12 mouse cellular contexts compared by ENCODE assay signal in genomic region chr5:67842306-67842705, GRCm38 (mm10). TPM values are rescaled to one million over a fixed set of nuclear protein-coding genes. Genes with fewer than 3 reads are reported as not detected.
DNase-seq lines count a peak whose midpoint lies in the region; ATAC-seq lines count a peak whose summit lies in the region.
"Had no signal": no experiment of that assay in that cellular context is flagged by ENCODE, and none has a peak within 500 bp of the region (broad histone marks: within the 10 kb centered on the region; RNA-seq: fewer than 3 reads in every experiment).

No protein-coding gene starts in this region.

- no peak overlapping the region for H3K4me3 ChIP-seq in heart, embryonic 10.5 days
- H3K4me3 ChIP-seq in hindbrain, embryonic 14.5 days (replicated peaks; ENCODE audit: low read length) = no peak overlapping the region
- H3K4me3 ChIP-seq in neural tube, embryonic 13.5 days = no peak overlapping the region
- H3K4me3 ChIP-seq: erythroblast, embryonic 14.5 days; heart, embryonic 15.5 days had no signal

- peak; percentile 64 for DNase-seq in heart, embryonic 10.5 days (ENCODE audit: low spot score)
- DNase-seq in heart, postnatal 14 days = no peak
- peak; percentile 84 for DNase-seq in brain, adult 2 months (ENCODE audit: low read depth, low spot score)
- DNase-seq in hindbrain, embryonic 14.5 days (ENCODE audit: low spot score) = peak; percentile 42
- no peak for DNase-seq in yolk sac, embryonic 10.5 days (ENCODE audit: low spot score)
- no peak for DNase-seq in cerebellum, postnatal 25 days
- DNase-seq in spleen, adult 12 weeks (ENCODE audit: low spot score) = no peak
- DNase-seq: right cerebral cortex, postnatal 14 days had no signal

- no peak overlapping the region for H3K9ac ChIP-seq in hindbrain, embryonic 14.5 days
- H3K9ac ChIP-seq in neural tube, embryonic 13.5 days = no peak overlapping the region
- H3K9ac ChIP-seq: heart, embryonic 15.5 days had no signal

- no peaks in the 10 kb centered on the region for H3K36me3 ChIP-seq in heart, embryonic 10.5 days
- H3K36me3 ChIP-seq in hindbrain, embryonic 14.5 days (replicated peaks; ENCODE audit: control insufficient read depth, insufficient read depth) = no peaks in the 10 kb centered on the region
- 0 out of 2 replicates have a peak, but pooled peaks cover under 1% of the 10 kb centered on the region for H3K36me3 ChIP-seq in neural tube, embryonic 13.5 days
- H3K36me3 ChIP-seq: heart, embryonic 15.5 days had no signal

- H3K27me3 ChIP-seq in heart, embryonic 10.5 days (ENCODE audit: insufficient read depth, poor library complexity, severe bottlenecking) = no peaks in the 10 kb centered on the region
- H3K27me3 ChIP-seq in hindbrain, embryonic 14.5 days (ENCODE audit: control insufficient read depth, insufficient read depth, low read length) = no peaks in the 10 kb centered on the region
- no peaks in the 10 kb centered on the region for H3K27me3 ChIP-seq in neural tube, embryonic 13.5 days
- H3K27me3 ChIP-seq: CH12.LX; heart, embryonic 15.5 days had no signal

- ATAC-seq in hindbrain, embryonic 14.5 days (ENCODE audit: low FRiP score) = peak; percentile 18; the same call in 1 of the 2 replicates
- ATAC-seq in neural tube, embryonic 13.5 days (ENCODE audit: low read depth) = peak; percentile 24; the same call in 1 of the 2 replicates

- peak overlapping the region; percentile 34 for H3K4me2 ChIP-seq in hindbrain, embryonic 14.5 days (replicated peaks)
- peak overlapping the region; percentile 37 for H3K4me2 ChIP-seq in neural tube, embryonic 13.5 days
- H3K4me2 ChIP-seq: heart, embryonic 15.5 days had no signal

- peaks cover 27% of the 10 kb centered on the region for H3K4me1 ChIP-seq in heart, embryonic 10.5 days
- H3K4me1 ChIP-seq in hindbrain, embryonic 14.5 days (replicated peaks; ENCODE audit: control insufficient read depth, insufficient read depth, low read length) = peaks cover 51% of the 10 kb centered on the region
- peaks cover 58% of the 10 kb centered on the region for H3K4me1 ChIP-seq in neural tube, embryonic 13.5 days (replicated peaks)

- no peak overlapping the region for H3K27ac ChIP-seq in heart, embryonic 10.5 days
- peak overlapping the region; percentile 71 for H3K27ac ChIP-seq in hindbrain, embryonic 14.5 days
- H3K27ac ChIP-seq in neural tube, embryonic 13.5 days (replicated peaks) = peak overlapping the region; percentile 72
- H3K27ac ChIP-seq: heart, embryonic 15.5 days had no signal

- H3K9me3 ChIP-seq in heart, embryonic 10.5 days = no peaks in the 10 kb centered on the region
- H3K9me3 ChIP-seq in hindbrain, embryonic 14.5 days (ENCODE audit: control insufficient read depth, low read length) = no peaks in the 10 kb centered on the region
- no peaks in the 10 kb centered on the region for H3K9me3 ChIP-seq in neural tube, embryonic 13.5 days
- H3K9me3 ChIP-seq: heart, embryonic 15.5 days had no signal

- WGBS in heart, embryonic 10.5 days = 55% methylated on average over 6 of the region's 6 CpGs
- WGBS in hindbrain, embryonic 14.5 days = 11% methylated on average over 6 of the region's 6 CpGs
- WGBS in neural tube, embryonic 13.5 days = 9% methylated on average over 6 of the region's 6 CpGs

- intact Hi-C loops in heart, postnatal 14 days (cut with DNase I) = no loop called here

RNA-seq across cellular contexts. Expression of gene Atp8a1, which starts 4.9 kb away (rescaled TPM):
- 16.2 and 19.9 TPM in 2 replicates for polyA plus RNA-seq in heart, embryonic 10.5 days (2016; fragmentation: Nextera tagmentation; extraction: Ambion mirVana)
- total RNA-seq in heart, postnatal 14 days (2021) = 10 to 100 TPM; 17.2 to 19.6 TPM
- polyA plus RNA-seq in hindbrain, embryonic 14.5 days (2014; fragmentation: Nextera tagmentation; extraction: Ambion mirVana) = 77.3 and 80.6 TPM in 2 replicates
- 44.6 and 45.1 TPM in 2 replicates for polyA plus RNA-seq in neural tube, embryonic 13.5 days (2015; fragmentation: Nextera tagmentation; extraction: Ambion mirVana)

Comparison
In these comparisons a context has a peak if more than half of its experiments do, and no peak if none do; other contexts are left out.
1. DNase-seq: peak in heart, embryonic 10.5 days (single experiment), brain, adult 2 months (single experiment) and hindbrain, embryonic 14.5 days (single experiment); none in heart, postnatal 14 days (0 of 2), yolk sac, embryonic 10.5 days (single experiment), cerebellum, postnatal 25 days (0 of 2) and spleen, adult 12 weeks (single experiment).